Comparison of ENCODE assay signal across 8 mouse cellular contexts in genomic region chr10:91032399-91032798, GRCm38 (mm10). TPM values are rescaled to one million over a fixed set of nuclear protein-coding genes. Genes with fewer than 3 reads are reported as not detected.
DNase-seq lines count a peak whose midpoint lies in the region; ATAC-seq lines count a peak whose summit lies in the region.

No protein-coding gene starts in this region.

- H3K27me3 ChIP-seq in hindbrain, embryonic 13.5 days, result no peaks in the 10 kb centered on the region

- DNase-seq in NIH3T3 (ENCODE audit: low read depth), result peak; percentile 92
- peak; percentile 81 for DNase-seq in cerebellum, adult 8-10 months
- DNase-seq in layer of hippocampus, postnatal 14 days (ENCODE audit: low spot score in 2 of 2), result peak; percentile 84 to 90
- DNase-seq in lung, postnatal 10 days, result peak; percentile 81
- DNase-seq in retina, postnatal 1 day, result peak; percentile 81
- DNase-seq in thymus, postnatal 36 days, result peak; percentile 64 to 70

- peak; percentile 73 for ATAC-seq in frontal cortex, adult (ENCODE audit: low TSS enrichment)
- ATAC-seq in hindbrain, embryonic 13.5 days (ENCODE audit: low FRiP score), result peak; percentile 74

- H3K36me3 ChIP-seq in hindbrain, embryonic 13.5 days, result peaks cover 24% of the 10 kb centered on the region

- H3K9ac ChIP-seq in hindbrain, embryonic 13.5 days, result no peak overlapping the region

- H3K27ac ChIP-seq in hindbrain, embryonic 13.5 days, result no peak overlapping the region

- no peak overlapping the region for H3K4me3 ChIP-seq in hindbrain, embryonic 13.5 days

- WGBS in hindbrain, embryonic 13.5 days, result 15% methylated on average over 4 of the region's 4 CpGs

- H3K4me2 ChIP-seq in hindbrain, embryonic 13.5 days, result no peak overlapping the region

- no peaks in the 10 kb centered on the region for H3K9me3 ChIP-seq in hindbrain, embryonic 13.5 days

- no peaks in the 10 kb centered on the region; the same call in 1 of the 2 replicates for H3K4me1 ChIP-seq in hindbrain, embryonic 13.5 days (replicated peaks)

RNA-seq across cellular contexts. Expression of gene Apaf1, which starts 50.2 kb away (rescaled TPM):
- polyA plus RNA-seq in hindbrain, embryonic 13.5 days (2015; fragmentation: Nextera tagmentation; extraction: Ambion mirVana), result 17.8 and 20.9 TPM in 2 replicates
- 10 to 100 TPM; 12.5 to 13.4 TPM for total RNA-seq in layer of hippocampus, postnatal 14 days (2021)

RNA-seq across cellular contexts. Expression of gene Ikbip, which starts 50.3 kb away (rescaled TPM):
- polyA plus RNA-seq in hindbrain, embryonic 13.5 days (2015; fragmentation: Nextera tagmentation; extraction: Ambion mirVana), result 19.9 and 21.3 TPM in 2 replicates
- total RNA-seq in layer of hippocampus, postnatal 14 days (2021), result 10 to 100 TPM; 14.7 to 14.9 TPM
